Mouse (Mus musculus): Measurements from ENCODE around the gene Prickle4.

- TF ChIP-seq CTCF (IDR thresholded peaks at IDR 0.05; ENCODE audit: extremely low read depth, insufficient read length, insufficient replicate concordance, low read depth, low read length) (no peak), POLR2A (IDR thresholded peaks at IDR 0.05; ENCODE audit: low read depth, low read length) (no peak)
These were observed 25.4 kb downstream of the Prickle4 start for GRCm38 (mm10) chr17:47669166-47669565.
